Mouse (Mus musculus) megakaryocyte, embryonic 14.5 days (primary cell): ENCODE data around the gene Kdelr2.

Source experiments
- FLI1 ChIP-seq: IDR thresholded peaks from 2 replicates; pipeline ENCODE4 v1.6.1; 2012; ENCODE audit warnings: low read length, inconsistent platforms, mixed read lengths
- GATA1 ChIP-seq: IDR thresholded peaks from 3 replicates; pipeline ENCODE4 v1.6.1; 2012; ENCODE audit warnings: mixed read lengths, low read length, inconsistent platforms, borderline replicate concordance

DNA sequence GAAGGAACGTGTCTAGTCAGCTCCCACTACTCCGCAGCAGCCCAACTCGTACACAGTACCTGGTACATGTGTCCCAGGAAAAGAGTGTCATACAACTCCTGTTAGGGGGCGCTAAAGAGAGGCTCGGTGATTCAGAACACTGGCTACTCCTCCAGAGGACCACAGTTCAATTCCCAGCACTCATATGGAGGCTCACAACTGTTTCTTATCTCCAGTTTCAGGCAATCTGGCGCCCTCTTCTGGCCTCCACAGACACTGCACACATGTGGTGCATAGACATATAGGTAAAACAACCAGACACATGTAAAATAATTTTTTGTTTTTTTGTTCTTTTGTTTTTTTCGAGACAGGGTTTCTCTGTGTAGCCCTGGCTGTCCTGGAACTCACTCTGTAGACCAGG is 9.5 kb upstream of the Kdelr2 start:
- TF ChIP-seq GATA1 = no peak
- TF ChIP-seq FLI1 = no peak
